Mouse (Mus musculus) heart, postnatal 14 days (tissue): ENCODE measurements around the gene Nid1. TPM values are rescaled to one million over a fixed set of nuclear protein-coding genes. Genes with fewer than 3 reads are reported as not detected.

Source experiments
- total RNA-seq, 2 experiments: library from RNA; stranded (reverse); gene quantifications; 2 replicates each; pipeline ENCODE4 v1.2.3; 2021

Nid1 gene
- total RNA-seq, 2 experiments from 2014 or later: 174 to 192 TPM

Other genes with a start within 250 kb of the Nid1 start
- gene Gpr137b, start 43.5 kb upstream of the Nid1 start, total RNA-seq: 1 to 10 TPM; 7.0 to 7.2 TPM
- gene Lyst, start 152.8 kb downstream of the Nid1 start, total RNA-seq: 10 to 100 TPM in 1 of 2 experiments, 1 to 10 TPM in 1; 9.6 to 13.3 TPM